Mouse (Mus musculus): ENCODE measurements around the gene Triml2.

DNA sequence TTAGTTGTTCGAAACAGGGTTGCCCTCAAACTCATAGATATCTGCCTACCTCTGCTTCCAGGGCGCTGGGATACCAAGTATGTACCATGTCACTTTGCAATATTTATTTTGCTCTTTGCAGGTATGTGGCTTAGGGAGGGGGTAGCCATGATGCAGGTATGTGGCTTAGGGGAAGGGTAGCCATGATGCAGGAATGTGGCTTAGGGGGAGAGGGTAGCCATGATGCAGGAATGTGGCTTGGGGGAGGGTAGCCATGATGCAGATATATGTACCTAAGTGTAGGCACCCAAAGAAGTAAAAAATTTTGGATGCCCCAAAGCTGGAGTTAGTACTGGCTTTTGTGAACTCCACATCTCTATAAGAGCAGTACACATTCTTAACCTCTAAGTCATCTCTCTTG lies 1.9 kb downstream of the Triml2 start:
- TF ChIP-seq GATA1 (IDR thresholded peaks at IDR 0.05; ENCODE audit: borderline replicate concordance, low read length) = no peak
- no peak for TF ChIP-seq FLI1 (IDR thresholded peaks at IDR 0.05; ENCODE audit: low read length)
